Mouse (Mus musculus): ENCODE measurements around the gene Elp6. TPM values are rescaled to one million over a fixed set of nuclear protein-coding genes. Genes with fewer than 3 reads are reported as not detected.

Elp6 gene
- polyA plus RNA-seq, 1 experiment = 5.1 TPM

- TF ChIP-seq CTCF (IDR thresholded peaks at IDR 0.05; ENCODE audit: control insufficient read depth, insufficient read depth, insufficient replicate concordance, low read depth, low read length) (no peak), POLR2A (IDR thresholded peaks at IDR 0.05; ENCODE audit: control insufficient read depth, low read depth, low read length) (no peak)
- Histone ChIP-seq H3K4me3 (ENCODE audit: control insufficient read depth, low read depth, low read length) (peak overlapping the region; percentile 81), H3K36me3 (ENCODE audit: control insufficient read depth, insufficient read depth, low read length) (no peaks in the 10 kb centered on the region), H3K27me3 (ENCODE audit: control insufficient read depth, insufficient read depth, low read length) (no peaks in the 10 kb centered on the region), H3K27ac (ENCODE audit: control insufficient read depth, insufficient read depth, low read depth, low read length) (no peak overlapping the region), H3K4me1 (ENCODE audit: control insufficient read depth, insufficient read depth, low read length) (peaks cover 8% of the 10 kb centered on the region; the same call in 1 of the 2 replicates)
Observed at GRCm38 (mm10) chr9:110293873-110294415, 11.0 kb upstream of the Elp6 start.

- TF ChIP-seq CTCF (IDR thresholded peaks at IDR 0.05; ENCODE audit: control insufficient read depth, insufficient read depth, insufficient replicate concordance, low read depth, low read length) = no peak
- Histone ChIP-seq H3K27me3 (ENCODE audit: control insufficient read depth, insufficient read depth, low read length) (no peaks in the 10 kb centered on the region), H3K4me1 (ENCODE audit: control insufficient read depth, insufficient read depth, low read length) (peaks cover 8% of the 10 kb centered on the region; the same call in 1 of the 2 replicates), H3K36me3 (ENCODE audit: control insufficient read depth, insufficient read depth, low read length) (no peaks in the 10 kb centered on the region), H3K27ac (ENCODE audit: control insufficient read depth, insufficient read depth, low read depth, low read length) (no peak overlapping the region), H3K4me3 (ENCODE audit: control insufficient read depth, low read depth, low read length) (peak overlapping the region; percentile 50)
Observed at GRCm38 (mm10) chr9:110294786-110295185, 10.2 kb upstream of the Elp6 start.

- Histone ChIP-seq H3K27ac (ENCODE audit: control insufficient read depth, insufficient read depth, low read depth, low read length) (no peak overlapping the region), H3K27me3 (ENCODE audit: control insufficient read depth, insufficient read depth, low read length) (no peaks in the 10 kb centered on the region), H3K36me3 (ENCODE audit: control insufficient read depth, insufficient read depth, low read length) (no peaks in the 10 kb centered on the region), H3K4me1 (ENCODE audit: control insufficient read depth, insufficient read depth, low read length) (peaks cover 8% of the 10 kb centered on the region; the same call in 1 of the 2 replicates), H3K4me3 (ENCODE audit: control insufficient read depth, low read depth, low read length) (no peak overlapping the region)
- peak; percentile 70; the same call in 1 of the 2 replicates for TF ChIP-seq CTCF (IDR thresholded peaks at IDR 0.05; ENCODE audit: control insufficient read depth, insufficient read depth, insufficient replicate concordance, low read depth, low read length)
- TF ChIP-seq POLR2A (IDR thresholded peaks at IDR 0.05; ENCODE audit: control insufficient read depth, low read depth, low read length) = no peak
Observed at GRCm38 (mm10) chr9:110296867-110297627, 7.9 kb upstream of the Elp6 start.

GRCm38 (mm10) chr9:110304516-110304915 lies 457 bp upstream of the Elp6 start:
- H3K4me3 ChIP-seq (ENCODE audit: control insufficient read depth, low read depth, low read length) = peak overlapping the region; percentile 85
- no peaks in the 10 kb centered on the region for H3K36me3 ChIP-seq (ENCODE audit: control insufficient read depth, insufficient read depth, low read length)
- no peaks in the 10 kb centered on the region for H3K27me3 ChIP-seq (ENCODE audit: control insufficient read depth, insufficient read depth, low read length)
- H3K4me1 ChIP-seq (ENCODE audit: control insufficient read depth, insufficient read depth, low read length) = no peaks in the 10 kb centered on the region
- no peak for TF ChIP-seq CTCF (IDR thresholded peaks at IDR 0.05; ENCODE audit: control insufficient read depth, insufficient read depth, insufficient replicate concordance, low read depth, low read length)
- no peak for TF ChIP-seq POLR2A (IDR thresholded peaks at IDR 0.05; ENCODE audit: control insufficient read depth, low read depth, low read length)
- peak overlapping the region; percentile 77 for H3K27ac ChIP-seq (ENCODE audit: control insufficient read depth, insufficient read depth, low read depth, low read length)

GRCm38 (mm10) chr9:110306371-110306770 lies 1.4 kb downstream of the Elp6 start:
- Histone ChIP-seq H3K4me1 (ENCODE audit: control insufficient read depth, insufficient read depth, low read length) (no peaks in the 10 kb centered on the region), H3K27ac (ENCODE audit: control insufficient read depth, insufficient read depth, low read depth, low read length) (no peak overlapping the region), H3K4me3 (ENCODE audit: control insufficient read depth, low read depth, low read length) (no peak overlapping the region), H3K27me3 (ENCODE audit: control insufficient read depth, insufficient read depth, low read length) (no peaks in the 10 kb centered on the region), H3K36me3 (ENCODE audit: control insufficient read depth, insufficient read depth, low read length) (no peaks in the 10 kb centered on the region)
- TF ChIP-seq CTCF (IDR thresholded peaks at IDR 0.05; ENCODE audit: control insufficient read depth, insufficient read depth, insufficient replicate concordance, low read depth, low read length) = no peak
- no peak for TF ChIP-seq POLR2A (IDR thresholded peaks at IDR 0.05; ENCODE audit: control insufficient read depth, low read depth, low read length)

- Histone ChIP-seq H3K4me1 (ENCODE audit: control insufficient read depth, insufficient read depth, low read length) (no peaks in the 10 kb centered on the region), H3K36me3 (ENCODE audit: control insufficient read depth, insufficient read depth, low read length) (no peaks in the 10 kb centered on the region), H3K27me3 (ENCODE audit: control insufficient read depth, insufficient read depth, low read length) (no peaks in the 10 kb centered on the region), H3K4me3 (ENCODE audit: control insufficient read depth, low read depth, low read length) (no peak overlapping the region), H3K27ac (ENCODE audit: control insufficient read depth, insufficient read depth, low read depth, low read length) (no peak overlapping the region)
- TF ChIP-seq POLR2A (IDR thresholded peaks at IDR 0.05; ENCODE audit: control insufficient read depth, low read depth, low read length) = no peak
- no peak for TF ChIP-seq CTCF (IDR thresholded peaks at IDR 0.05; ENCODE audit: control insufficient read depth, insufficient read depth, insufficient replicate concordance, low read depth, low read length)
Observed at GRCm38 (mm10) chr9:110314706-110315105, 9.7 kb downstream of the Elp6 start.

- Histone ChIP-seq H3K4me1 (ENCODE audit: control insufficient read depth, insufficient read depth, low read length) (no peaks in the 10 kb centered on the region), H3K27me3 (ENCODE audit: control insufficient read depth, insufficient read depth, low read length) (no peaks in the 10 kb centered on the region), H3K4me3 (ENCODE audit: control insufficient read depth, low read depth, low read length) (no peak overlapping the region), H3K36me3 (ENCODE audit: control insufficient read depth, insufficient read depth, low read length) (no peaks in the 10 kb centered on the region), H3K27ac (ENCODE audit: control insufficient read depth, insufficient read depth, low read depth, low read length) (no peak overlapping the region)
- TF ChIP-seq POLR2A (IDR thresholded peaks at IDR 0.05; ENCODE audit: control insufficient read depth, low read depth, low read length) (no peak), CTCF (IDR thresholded peaks at IDR 0.05; ENCODE audit: control insufficient read depth, insufficient read depth, insufficient replicate concordance, low read depth, low read length) (no peak)
Observed at GRCm38 (mm10) chr9:110315410-110315809, 10.4 kb downstream of the Elp6 start.
